Mouse (Mus musculus) G1E (cell line): ENCODE results near the gene Dhx32. TPM values are rescaled to one million over a fixed set of nuclear protein-coding genes. Genes with fewer than 3 reads are reported as not detected.
A peak's percentile ranks its signal among the peaks of the same experiment; 100 is the strongest.

Source experiments
- ATAC-seq: 2 replicates; pipeline ENCODE4 v1.8.0; 2016; ENCODE audit warnings: mild to moderate bottlenecking; ENCODE audit not compliant: insufficient number of reproducible peaks, poor library complexity, low FRiP score, severe bottlenecking; ENCODE audit errors: extremely low read depth
- DNase-seq: peaks from one replicate; pipeline ENCODE4 v3.0.0; 2012; ENCODE audit warnings: low spot score
- H3K27me3 ChIP-seq: 2 replicates; pipeline ENCODE4 v1.6.1; 2012; ENCODE audit warnings: mild to moderate bottlenecking, low read length, inconsistent platforms; ENCODE audit not compliant: insufficient read depth
- H3K36me3 ChIP-seq: replicated peaks from 2 replicates; pipeline ENCODE3; 2012; ENCODE audit warnings: mild to moderate bottlenecking, inconsistent platforms
- H3K4me1 ChIP-seq: 2 replicates; pipeline ENCODE4 v1.6.1; 2012; ENCODE audit warnings: low read depth, low read length, inconsistent platforms, mixed read lengths; ENCODE audit not compliant: insufficient read depth
- H3K4me3 ChIP-seq: 2 replicates; pipeline ENCODE4 v1.5.1; 2012; ENCODE audit warnings: low read depth, mild to moderate bottlenecking, inconsistent platforms, low read length, moderate library complexity, mixed read lengths
- H3K9me3 ChIP-seq: replicated peaks from 2 replicates; pipeline ENCODE4 v1.6.1; 2012; ENCODE audit warnings: inconsistent platforms
- CTCF ChIP-seq: IDR thresholded peaks from 2 replicates; pipeline ENCODE4 v1.5.1; 2012; ENCODE audit warnings: low read depth, low read length, inconsistent platforms, mixed read lengths
- GATA1 ChIP-seq: IDR thresholded peaks from 2 replicates; pipeline ENCODE4 v1.6.1; 2012; ENCODE audit warnings: borderline replicate concordance, low read length, inconsistent platforms, mixed read lengths
- GATA2 ChIP-seq: IDR thresholded peaks from 2 replicates; pipeline ENCODE4 v1.6.1; 2012; ENCODE audit warnings: low read depth, low read length, inconsistent platforms, borderline replicate concordance
- POLR2AphosphoS5 ChIP-seq: IDR thresholded peaks from 2 replicates; pipeline ENCODE4 v1.6.1; 2012; ENCODE audit warnings: low read depth, low read length, inconsistent platforms; ENCODE audit not compliant: insufficient replicate concordance
- TAL1 ChIP-seq: conservative IDR thresholded peaks from 2 replicates; pipeline ENCODE4 v1.6.1; 2012; ENCODE audit warnings: low read depth, low read length, inconsistent platforms, mixed read lengths
- polyA plus RNA-seq: library from polyadenylated mRNA; stranded (reverse); fragments of >175 nt; gene quantifications from 2 replicates; pipeline ENCODE4 v1.2.3, GENCODE M21; 2012
- total RNA-seq, 2 experiments: library from RNA; stranded (forward) in 1 of 2; stranded (reverse) in 1 of 2; fragments of 200-1000 nt in 1 of 2; fragments of >200 nt in 1 of 2; fragmentation: Nextera tagmentation in 1 of 2; gene quantifications; 2 replicates each; pipeline ENCODE4 v1.2.3; 2014 to 2017

The Dhx32 gene
- total and polyA plus RNA-seq, 3 experiments: 12.8 to 22.8 (median 16.4) TPM

- DNase-seq (peak; percentile 2), ATAC-seq (peak; percentile 23)
- Histone ChIP-seq H3K27me3 (peaks cover 7% of the 10 kb centered on the region), H3K36me3 (no peaks in the 10 kb centered on the region), H3K4me3 (peak overlapping the region; percentile 86), H3K9me3 (no peaks in the 10 kb centered on the region), H3K4me1 (peaks cover 17% of the 10 kb centered on the region)
- no peak for TF ChIP-seq POLR2AphosphoS5
- TF ChIP-seq GATA2: no peak
- TF ChIP-seq TAL1: no peak
- no peak for TF ChIP-seq CTCF
- no peak for TF ChIP-seq GATA1
Measured at GRCm38 (mm10) chr7:133775796-133776625, 6.5 kb downstream of the Dhx32 start.

- Histone ChIP-seq H3K9me3 (no peaks in the 10 kb centered on the region), H3K27me3 (peaks cover 7% of the 10 kb centered on the region), H3K4me1 (peaks cover 17% of the 10 kb centered on the region), H3K4me3 (no peak overlapping the region), H3K36me3 (no peaks in the 10 kb centered on the region)
- ATAC-seq (no peak), DNase-seq (no peak)
- no peak for TF ChIP-seq GATA2
- TF ChIP-seq GATA1: no peak
Measured at GRCm38 (mm10) chr7:133775179-133775578, 7.3 kb downstream of the Dhx32 start.

- no peak for ATAC-seq
- no peaks in the 10 kb centered on the region for H3K9me3 ChIP-seq
- DNase-seq: no peak
- no peaks in the 10 kb centered on the region for H3K4me1 ChIP-seq
- peaks cover 22% of the 10 kb centered on the region for H3K36me3 ChIP-seq
- H3K27me3 ChIP-seq: no peaks in the 10 kb centered on the region
- no peak for TF ChIP-seq CTCF
- no peak for TF ChIP-seq POLR2AphosphoS5
- TF ChIP-seq GATA2: no peak
- TF ChIP-seq GATA1: no peak
- H3K4me3 ChIP-seq: no peak overlapping the region
Measured at GRCm38 (mm10) chr7:133768517-133768916, 14.0 kb downstream of the Dhx32 start.

- Histone ChIP-seq H3K4me1 (no peaks in the 10 kb centered on the region), H3K36me3 (peaks cover 22% of the 10 kb centered on the region), H3K4me3 (no peak overlapping the region), H3K27me3 (no peaks in the 10 kb centered on the region), H3K9me3 (no peaks in the 10 kb centered on the region)
- no peak for ATAC-seq
- no peak for DNase-seq
- TF ChIP-seq POLR2AphosphoS5 (no peak), GATA2 (no peak), GATA1 (no peak), TAL1 (no peak), CTCF (no peak)
Measured at GRCm38 (mm10) chr7:133768027-133768426, 14.5 kb downstream of the Dhx32 start.

- Histone ChIP-seq H3K36me3 (peaks cover 30% of the 10 kb centered on the region), H3K9me3 (no peaks in the 10 kb centered on the region), H3K4me1 (peaks cover 5% of the 10 kb centered on the region; the same call in 1 of the 2 replicates), H3K4me3 (no peak overlapping the region), H3K27me3 (no peaks in the 10 kb centered on the region)
- ATAC-seq: no peak
- no peak for DNase-seq
- TF ChIP-seq POLR2AphosphoS5 (no peak), TAL1 (no peak), GATA2 (no peak), GATA1 (no peak), CTCF (no peak)
Measured at GRCm38 (mm10) chr7:133765849-133766243, 16.7 kb downstream of the Dhx32 start.

GRCm38 (mm10) chr7:133765240-133765848 lies 17.2 kb downstream of the Dhx32 start:
- no peaks in the 10 kb centered on the region for H3K27me3 ChIP-seq
- TF ChIP-seq POLR2AphosphoS5: no peak
- no peak for TF ChIP-seq TAL1
- TF ChIP-seq GATA2: no peak
- TF ChIP-seq CTCF: no peak
- no peak for TF ChIP-seq GATA1
- no peak overlapping the region for H3K4me3 ChIP-seq
- no peak for DNase-seq
- peaks cover 30% of the 10 kb centered on the region for H3K36me3 ChIP-seq
- ATAC-seq: no peak
- peaks cover 5% of the 10 kb centered on the region; the same call in 1 of the 2 replicates for H3K4me1 ChIP-seq
- H3K9me3 ChIP-seq: no peaks in the 10 kb centered on the region
